Mouse (Mus musculus) midbrain, postnatal 0 days (tissue): Measurements from ENCODE around the gene Apold1. TPM values are rescaled to one million over a fixed set of nuclear protein-coding genes. Genes with fewer than 3 reads are reported as not detected.

ENCODE experiments used
- ATAC-seq: fragments of 200-750 bp; cut with Nextera tagmentation; 2 replicates; pipeline ENCODE4 v1.8.0; 2017; ENCODE audit warnings: moderate number of reproducible peaks, mild to moderate bottlenecking, moderate TSS enrichment, moderate library complexity; ENCODE audit not compliant: low FRiP score
- DNase-seq: peaks from one replicate; pipeline ENCODE4 v3.0.0-alpha.2; 2015; ENCODE audit warnings: low spot score
- H3K27ac ChIP-seq: fragments of 300-500 bp; sonication (generic); 2 replicates; pipeline ENCODE4 v1.5.1; 2014; ENCODE audit warnings: low read depth, mild to moderate bottlenecking, low read length, mixed read lengths
- H3K27me3 ChIP-seq: fragments of 300-500 bp; sonication (generic); 2 replicates; pipeline ENCODE4 v1.6.1; 2014; ENCODE audit warnings: low read length, control low read depth, mixed read lengths; ENCODE audit not compliant: insufficient read depth
- H3K36me3 ChIP-seq: fragments of 300-500 bp; sonication (generic); 2 replicates; pipeline ENCODE4 v1.6.1; 2014; ENCODE audit warnings: low read length, control low read depth, mixed read lengths; ENCODE audit not compliant: insufficient read depth
- H3K4me1 ChIP-seq: fragments of 300-500 bp; sonication (generic); 2 replicates; pipeline ENCODE4 v1.6.1; 2014; ENCODE audit warnings: mild to moderate bottlenecking, control low read depth, antibody characterized with exemption, low read length, mixed read lengths; ENCODE audit not compliant: insufficient read depth
- H3K4me2 ChIP-seq: fragments of 300-500 bp; sonication (generic); 2 replicates; pipeline ENCODE4 v1.6.1; 2014; ENCODE audit warnings: low read depth, mild to moderate bottlenecking, low read length, mixed read lengths; ENCODE audit not compliant: poor library complexity, severe bottlenecking
- H3K4me3 ChIP-seq: fragments of 300-500 bp; sonication (generic); 2 replicates; pipeline ENCODE4 v1.5.1; 2014; ENCODE audit warnings: low read depth, mild to moderate bottlenecking, low read length, moderate library complexity
- H3K9ac ChIP-seq: fragments of 300-500 bp; sonication (generic); replicated peaks from 2 replicates; pipeline ENCODE4 v1.6.1; 2014; ENCODE audit warnings: mild to moderate bottlenecking, low read length, moderate library complexity, mixed read lengths; ENCODE audit not compliant: poor library complexity, severe bottlenecking
- H3K9me3 ChIP-seq: fragments of 300-500 bp; sonication (generic); 2 replicates; pipeline ENCODE4 v1.6.1; 2016; ENCODE audit warnings: low read length, control low read depth
- CTCF ChIP-seq: IDR thresholded peaks from 2 replicates; pipeline ENCODE4 v1.5.1; 2016; ENCODE audit warnings: antibody characterized with exemption, mild to moderate bottlenecking
- WGBS: fragments of 180-500 bp; shearing (Covaris S2); extraction: QIAGEN DNeasy Blood & Tissue Kit; methylation state at CpG from one replicate; pipeline ENCODE4 v1.1.7; 2014; 5-methylcytosine and 5-hydroxymethylcytosine counted together
- polyA plus RNA-seq: library from polyadenylated mRNA; unstranded; fragments of >200 nt; fragmentation: Nextera tagmentation; extraction: Ambion mirVana; gene quantifications from 2 replicates; pipeline ENCODE4 v1.2.1, GENCODE M21; 2015
- total RNA-seq: library from RNA; depleted of rRNA; stranded (reverse); fragments of >200 nt; gene quantifications from 2 replicates; pipeline ENCODE4 v1.2.3, GENCODE M21; 2014

The Apold1 gene
- total and polyA plus RNA-seq, 2 experiments from 2014 or later: 5.1 to 5.8 TPM

DNA sequence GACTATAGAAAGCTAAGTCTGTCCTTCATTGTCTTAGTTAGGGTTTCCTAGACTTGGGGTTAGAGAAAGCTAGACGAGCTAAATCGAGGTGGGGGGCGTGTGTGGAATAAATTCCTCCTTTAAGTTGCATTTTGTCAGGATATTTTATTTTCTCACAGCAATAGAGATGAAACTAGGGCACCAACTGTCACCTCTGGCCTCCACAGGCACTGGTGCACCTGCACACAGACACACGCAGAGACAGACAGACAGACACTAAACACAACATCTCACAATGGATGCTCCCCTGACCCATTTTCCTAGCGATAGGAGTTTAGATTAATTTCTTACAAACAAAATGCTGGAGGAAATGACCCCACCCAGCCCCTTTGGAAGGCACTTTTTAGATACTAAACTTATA, 14.8 kb upstream of the Apold1 start:
- no peaks in the 10 kb centered on the region for H3K4me1 ChIP-seq
- no peak for ATAC-seq
- no peak for DNase-seq
- H3K9me3 ChIP-seq: no peaks in the 10 kb centered on the region
- TF ChIP-seq CTCF: no peak
- 88% methylated on average over 5 of the region's 5 CpGs for WGBS
- H3K4me3 ChIP-seq: no peak overlapping the region
- H3K27me3 ChIP-seq: no peaks in the 10 kb centered on the region
- no peak overlapping the region for H3K4me2 ChIP-seq
- H3K27ac ChIP-seq: no peak overlapping the region
- no peak overlapping the region for H3K9ac ChIP-seq
- H3K36me3 ChIP-seq: no peaks in the 10 kb centered on the region

GRCm38 (mm10) chr6:134968326-134968725, 13.2 kb upstream of the Apold1 start:
- no peak overlapping the region for H3K9ac ChIP-seq
- no peaks in the 10 kb centered on the region for H3K27me3 ChIP-seq
- H3K9me3 ChIP-seq: no peaks in the 10 kb centered on the region
- H3K4me2 ChIP-seq: no peak overlapping the region
- H3K36me3 ChIP-seq: no peaks in the 10 kb centered on the region
- no peaks in the 10 kb centered on the region for H3K4me1 ChIP-seq
- TF ChIP-seq CTCF: no peak
- WGBS: 90% methylated on average over 1 of the region's 1 CpGs
- DNase-seq (no peak), ATAC-seq (no peak)
- no peak overlapping the region for H3K4me3 ChIP-seq
- no peak overlapping the region for H3K27ac ChIP-seq

DNA sequence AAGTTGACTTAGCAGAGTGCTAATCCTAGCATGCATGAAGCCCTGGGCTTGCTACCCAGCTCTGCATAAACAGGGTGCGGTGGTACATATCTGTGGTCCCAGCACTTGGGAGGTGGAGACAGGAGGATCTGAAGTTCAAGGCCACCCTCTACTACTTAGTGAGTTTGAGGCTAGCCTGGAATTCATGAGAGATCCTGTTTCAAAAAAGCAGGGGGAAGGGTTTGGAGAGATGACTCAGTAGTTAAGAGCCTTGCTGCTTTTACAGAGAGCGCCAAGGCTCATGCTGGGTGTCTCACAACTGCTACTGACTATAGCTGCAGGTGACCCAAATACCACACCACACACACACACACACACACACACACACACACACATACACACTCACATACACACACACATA, 12.0 kb upstream of the Apold1 start:
- Histone ChIP-seq H3K4me1 (no peaks in the 10 kb centered on the region), H3K4me2 (no peak overlapping the region), H3K4me3 (no peak overlapping the region), H3K9me3 (no peaks in the 10 kb centered on the region), H3K9ac (no peak overlapping the region), H3K36me3 (no peaks in the 10 kb centered on the region), H3K27ac (no peak overlapping the region), H3K27me3 (no peaks in the 10 kb centered on the region)
- ATAC-seq (no peak), DNase-seq (no peak)
- 100% methylated on average over 2 of the region's 2 CpGs for WGBS
- no peak for TF ChIP-seq CTCF

DNA sequence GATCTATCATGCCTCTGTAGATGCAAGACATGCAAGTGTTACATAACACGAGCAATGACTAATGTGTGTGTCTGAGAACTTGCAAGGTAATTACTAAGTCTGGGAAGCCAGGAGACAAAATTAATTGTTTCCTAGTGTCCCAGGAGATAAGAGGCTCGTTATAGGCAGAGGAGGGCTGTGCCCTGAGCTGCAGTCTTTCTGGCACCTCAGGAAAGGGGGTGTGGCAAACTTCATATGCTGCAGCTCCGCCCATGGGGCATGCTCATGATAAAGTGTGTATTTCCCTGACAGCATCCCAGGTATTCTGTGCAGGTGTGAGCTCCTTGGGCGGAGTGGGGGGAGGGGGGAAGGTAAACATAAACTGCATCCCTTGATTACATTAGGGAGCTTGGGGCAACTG, 9.4 kb upstream of the Apold1 start:
- ATAC-seq (no peak), DNase-seq (no peak)
- Histone ChIP-seq H3K27ac (no peak overlapping the region), H3K4me2 (no peak overlapping the region), H3K9me3 (no peaks in the 10 kb centered on the region), H3K9ac (no peak overlapping the region), H3K4me3 (no peak overlapping the region), H3K36me3 (no peaks in the 10 kb centered on the region), H3K4me1 (0 out of 2 replicates have a peak, but pooled peaks cover 4% of the 10 kb centered on the region), H3K27me3 (no peaks in the 10 kb centered on the region)
- no peak for TF ChIP-seq CTCF
- WGBS: 62% methylated on average over 4 of the region's 4 CpGs

DNA sequence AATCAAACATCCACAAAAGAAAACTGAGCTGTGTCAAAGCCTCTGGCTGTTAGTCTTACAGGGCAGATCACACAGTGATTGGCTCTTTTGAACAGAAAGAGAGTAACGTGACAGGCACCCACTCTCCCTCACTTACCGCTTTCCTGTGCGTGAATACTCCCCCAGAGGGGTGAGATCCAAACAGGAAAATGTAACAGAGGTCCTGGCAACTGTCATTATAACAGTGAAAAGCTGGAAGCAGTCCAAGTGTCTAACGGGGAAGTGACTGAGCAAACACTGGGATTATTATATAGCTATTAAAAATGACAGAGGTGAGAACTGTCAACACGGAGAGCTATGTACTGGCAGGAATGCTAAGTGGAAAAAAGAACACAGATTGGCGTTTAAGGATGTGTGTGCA, 4.9 kb upstream of the Apold1 start:
- no peak for ATAC-seq
- H3K36me3 ChIP-seq: no peaks in the 10 kb centered on the region

GRCm38 (mm10) chr6:134983529-134984370, 2.2 kb downstream of the Apold1 start:
- Histone ChIP-seq H3K27me3 (no peaks in the 10 kb centered on the region), H3K9ac (peak overlapping the region; percentile 66), H3K36me3 (no peaks in the 10 kb centered on the region), H3K27ac (0 out of 2 replicates have a peak overlapping the region, but pooled peaks have one; percentile 38), H3K4me3 (peak overlapping the region; percentile 58), H3K9me3 (no peaks in the 10 kb centered on the region), H3K4me2 (peak overlapping the region; percentile 91), H3K4me1 (no peaks in the 10 kb centered on the region)
- DNase-seq (peak; percentile 93), ATAC-seq (peak; percentile 91)
- WGBS: 3% methylated on average over 62 of the region's 62 CpGs
- TF ChIP-seq CTCF: peak; percentile 83

More for the DNA sequence above, 4.9 kb upstream of the Apold1 start:
- 0 out of 2 replicates have a peak, but pooled peaks cover 4% of the 10 kb centered on the region for H3K4me1 ChIP-seq
- no peaks in the 10 kb centered on the region for H3K27me3 ChIP-seq
- H3K27ac ChIP-seq: no peak overlapping the region
- WGBS: 48% methylated on average over 6 of the region's 6 CpGs
- H3K4me3 ChIP-seq: no peak overlapping the region
- no peak for TF ChIP-seq CTCF
- H3K9me3 ChIP-seq: no peaks in the 10 kb centered on the region
- H3K4me2 ChIP-seq: no peak overlapping the region
- DNase-seq: no peak
- no peak overlapping the region for H3K9ac ChIP-seq
